ENCODE assay signal across 18 mouse cellular contexts in genomic region chr11:8254036-8254435, GRCm38 (mm10).
DNase-seq lines count a peak whose midpoint lies in the region; ATAC-seq and TF ChIP-seq lines count a peak whose summit lies in the region.
"Had no signal": no experiment of that assay in that cellular context is flagged by ENCODE, and none has a peak within 500 bp of the region (broad histone marks: within the 10 kb centered on the region; RNA-seq: fewer than 3 reads in every experiment).

No protein-coding gene starts in this region.

- DNase-seq in forebrain, embryonic 14.5 days (ENCODE audit: low spot score), result peak; percentile 36
- DNase-seq in left cerebral cortex, postnatal 14 days (ENCODE audit: low spot score in 2 of 2), result peak; percentile 9 to 24
- no peak for DNase-seq in left cerebral cortex, postnatal 36 days (ENCODE audit: low spot score in 2 of 2)
- DNase-seq in brain, embryonic 14.5 days (ENCODE audit: low read depth), result peak; percentile 61
- peak; percentile 23 to 24 for DNase-seq in layer of hippocampus, postnatal 36 days
- no peak for DNase-seq in adrenal gland, adult 8-10 months
- DNase-seq in embryo, embryonic 10.5 days (ENCODE audit: low spot score), result no peak
- DNase-seq: adrenal gland, postnatal 36 days; heart, postnatal 14 days; kidney, adult 2 months; kidney, postnatal 25 days; lung, embryonic 14.5 days had no signal

- no peak overlapping the region for H3K27ac ChIP-seq in forebrain, embryonic 14.5 days (ENCODE audit: low read depth, low read length)
- no peak overlapping the region for H3K27ac ChIP-seq in forebrain, embryonic 16.5 days (ENCODE audit: low read length)
- H3K27ac ChIP-seq: liver, embryonic 12.5 days; macrophage had no signal

- H3K4me3 ChIP-seq in forebrain, embryonic 14.5 days (ENCODE audit: low read depth, low read length), result no peak overlapping the region
- H3K4me3 ChIP-seq in forebrain, embryonic 16.5 days (replicated peaks; ENCODE audit: low read length), result no peak overlapping the region
- H3K4me3 ChIP-seq: erythroblast, embryonic 14.5 days; liver, embryonic 12.5 days had no signal

- H3K9ac ChIP-seq in forebrain, embryonic 14.5 days (ENCODE audit: low read length), result no peak overlapping the region
- no peak overlapping the region for H3K9ac ChIP-seq in forebrain, embryonic 16.5 days (replicated peaks; ENCODE audit: low read depth, low read length)
- H3K9ac ChIP-seq: liver, embryonic 12.5 days; lung, embryonic 14.5 days had no signal

- H3K27me3 ChIP-seq in forebrain, embryonic 14.5 days (replicated peaks; ENCODE audit: control insufficient read depth, insufficient read depth, low read length), result no peaks in the 10 kb centered on the region
- H3K27me3 ChIP-seq in forebrain, embryonic 16.5 days (replicated peaks; ENCODE audit: control insufficient read depth, insufficient read depth, low read length), result no peaks in the 10 kb centered on the region
- H3K27me3 ChIP-seq: liver, embryonic 12.5 days had no signal

- intact Hi-C loops in left cerebral cortex, postnatal 14 days (cut with DNase I), result no loop called here
- intact Hi-C loops in left cerebral cortex, postnatal 36 days (cut with DNase I), result no loop called here

- H3K4me2 ChIP-seq in forebrain, embryonic 14.5 days (ENCODE audit: low read length), result no peak overlapping the region
- H3K4me2 ChIP-seq in forebrain, embryonic 16.5 days (ENCODE audit: low read length), result no peak overlapping the region
- H3K4me2 ChIP-seq: heart, embryonic 11.5 days; liver, embryonic 12.5 days; lung, embryonic 14.5 days; midbrain, embryonic 11.5 days had no signal

- H3K9me3 ChIP-seq in forebrain, embryonic 14.5 days (replicated peaks; ENCODE audit: control insufficient read depth, low read length), result no peaks in the 10 kb centered on the region
- no peaks in the 10 kb centered on the region for H3K9me3 ChIP-seq in forebrain, embryonic 16.5 days (ENCODE audit: control insufficient read depth, low read length)
- H3K9me3 ChIP-seq: liver, embryonic 12.5 days had no signal

- WGBS in forebrain, embryonic 14.5 days, result 61% methylated on average over 2 of the region's 2 CpGs
- WGBS in forebrain, embryonic 16.5 days, result 45% methylated on average over 2 of the region's 2 CpGs

- TF ChIP-seq CTCF in brain, embryonic 14.5 days (IDR thresholded peaks at IDR 0.05; ENCODE audit: borderline replicate concordance, extremely low read depth, insufficient read depth, insufficient read length), result no peak

- H3K4me1 ChIP-seq in forebrain, embryonic 14.5 days (ENCODE audit: control insufficient read depth, insufficient read depth, low read length), result no peaks in the 10 kb centered on the region
- H3K4me1 ChIP-seq in forebrain, embryonic 16.5 days (replicated peaks; ENCODE audit: control insufficient read depth, insufficient read depth, low read length), result peaks cover 2% of the 10 kb centered on the region; the same call in 1 of the 2 replicates
- H3K4me1 ChIP-seq: liver, embryonic 12.5 days had no signal

- no peak for ATAC-seq in forebrain, embryonic 14.5 days
- ATAC-seq in forebrain, embryonic 16.5 days, result no peak
- ATAC-seq: liver, embryonic 12.5 days had no signal

- H3K36me3 ChIP-seq in forebrain, embryonic 14.5 days (ENCODE audit: control insufficient read depth, insufficient read depth, low read length), result no peaks in the 10 kb centered on the region
- H3K36me3 ChIP-seq in forebrain, embryonic 16.5 days (ENCODE audit: control insufficient read depth, insufficient read depth), result no peaks in the 10 kb centered on the region
- H3K36me3 ChIP-seq: liver, embryonic 12.5 days had no signal

- no peak for TF ChIP-seq POLR2A in brain, embryonic 14.5 days (IDR thresholded peaks at IDR 0.05; ENCODE audit: borderline replicate concordance, extremely low read depth, insufficient read depth, insufficient read length, poor library complexity, severe bottlenecking)

Comparison
In these comparisons a context has a peak if more than half of its experiments do, and no peak if none do; other contexts are left out.
1. DNase-seq: peak in forebrain, embryonic 14.5 days (single experiment), left cerebral cortex, postnatal 14 days (2 of 2), brain, embryonic 14.5 days (single experiment) and layer of hippocampus, postnatal 36 days (2 of 2); none in left cerebral cortex, postnatal 36 days (0 of 2), adrenal gland, adult 8-10 months (single experiment) and embryo, embryonic 10.5 days (single experiment).